Mouse (Mus musculus): ENCODE results near the gene Arhgef7.

Gene Arhgef7

DNA sequence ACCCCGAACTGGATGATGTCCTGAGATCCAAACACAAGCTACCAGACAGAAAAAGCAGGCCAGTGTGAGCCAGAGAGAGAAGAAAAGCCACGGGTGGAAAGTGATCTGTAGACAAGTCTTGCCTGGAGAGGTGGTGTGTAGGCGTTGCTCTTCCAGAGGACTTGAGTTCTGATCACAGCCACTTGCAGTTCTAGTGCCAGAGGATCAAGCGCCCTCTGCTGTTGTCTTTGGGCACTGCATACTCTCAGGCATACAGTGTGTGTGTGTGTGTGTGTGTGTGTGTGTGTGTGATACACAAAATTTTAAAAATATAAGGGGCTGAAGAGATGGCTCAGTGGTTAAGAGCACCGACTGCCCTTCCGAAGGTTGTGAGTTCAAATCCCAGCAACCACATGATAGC lies 15.3 kb upstream of the Arhgef7 start:
- DNase-seq (ENCODE audit: low spot score in 2 of 2) = no peak

DNA sequence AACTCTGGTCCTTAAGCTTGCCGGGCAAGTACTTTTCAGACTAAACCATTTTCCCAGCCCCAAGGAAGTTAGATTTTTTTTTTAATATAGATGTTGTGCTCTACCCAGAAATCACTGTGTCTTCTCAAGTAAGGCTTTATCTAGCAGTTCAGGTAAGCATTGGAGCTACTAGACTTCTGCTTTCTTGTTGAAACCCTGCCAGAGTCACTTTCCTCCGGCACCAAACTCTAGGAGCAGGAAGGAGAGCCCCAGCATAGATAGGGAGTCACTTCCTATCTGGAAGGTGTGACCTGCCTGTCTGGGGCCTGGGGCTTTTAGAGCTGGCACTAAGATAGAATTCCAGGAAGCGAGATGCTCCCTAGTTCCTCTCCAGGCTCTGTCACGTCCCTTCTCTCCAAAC lies 10.3 kb upstream of the Arhgef7 start:
- DNase-seq (ENCODE audit: low spot score in 2 of 2) = no peak

- DNase-seq (ENCODE audit: low spot score in 2 of 2) = no peak
Measured at GRCm38 (mm10) chr8:11727273-11727650, 259 bp upstream of the Arhgef7 start.

- DNase-seq (ENCODE audit: low spot score in 2 of 2) = peak; percentile 16 to 36
Measured at GRCm38 (mm10) chr8:11728482-11729295, 1.2 kb downstream of the Arhgef7 start.

GRCm38 (mm10) chr8:11730271-11730940 lies 2.9 kb downstream of the Arhgef7 start:
- no peak for DNase-seq (ENCODE audit: low spot score in 2 of 2)

GRCm38 (mm10) chr8:11735672-11736235 lies 8.2 kb downstream of the Arhgef7 start:
- DNase-seq (ENCODE audit: low spot score in 2 of 2) = no peak

DNA sequence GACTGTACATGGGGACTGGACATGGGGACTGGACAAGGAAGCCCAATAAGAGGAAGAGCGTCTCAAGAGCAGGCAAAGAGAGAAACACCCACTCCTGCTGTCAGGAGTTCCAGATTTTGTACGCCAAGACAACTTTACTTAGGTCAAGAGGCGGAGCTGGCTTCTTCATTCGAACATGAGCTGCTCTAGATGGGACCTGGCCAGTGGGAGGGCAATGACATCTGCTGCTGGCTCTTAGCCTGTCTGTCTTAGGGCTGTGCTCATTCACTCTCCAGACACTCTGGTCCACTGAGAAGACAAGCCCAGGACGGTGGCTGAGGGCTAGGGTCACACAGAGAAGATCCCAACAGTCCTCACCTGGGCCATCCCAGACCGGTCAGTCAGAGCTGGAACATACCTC lies 9.6 kb downstream of the Arhgef7 start:
- no peak for DNase-seq (ENCODE audit: low spot score in 2 of 2)

GRCm38 (mm10) chr8:11739082-11739481 lies 11.6 kb downstream of the Arhgef7 start:
- no peak for DNase-seq (ENCODE audit: low spot score in 2 of 2)

- no peak for DNase-seq (ENCODE audit: low spot score in 2 of 2)
Measured at GRCm38 (mm10) chr8:11740857-11741256, 13.3 kb downstream of the Arhgef7 start.

- DNase-seq (ENCODE audit: low spot score in 2 of 2) = no peak
Measured at GRCm38 (mm10) chr8:11743580-11743979, 16.1 kb downstream of the Arhgef7 start.

DNA sequence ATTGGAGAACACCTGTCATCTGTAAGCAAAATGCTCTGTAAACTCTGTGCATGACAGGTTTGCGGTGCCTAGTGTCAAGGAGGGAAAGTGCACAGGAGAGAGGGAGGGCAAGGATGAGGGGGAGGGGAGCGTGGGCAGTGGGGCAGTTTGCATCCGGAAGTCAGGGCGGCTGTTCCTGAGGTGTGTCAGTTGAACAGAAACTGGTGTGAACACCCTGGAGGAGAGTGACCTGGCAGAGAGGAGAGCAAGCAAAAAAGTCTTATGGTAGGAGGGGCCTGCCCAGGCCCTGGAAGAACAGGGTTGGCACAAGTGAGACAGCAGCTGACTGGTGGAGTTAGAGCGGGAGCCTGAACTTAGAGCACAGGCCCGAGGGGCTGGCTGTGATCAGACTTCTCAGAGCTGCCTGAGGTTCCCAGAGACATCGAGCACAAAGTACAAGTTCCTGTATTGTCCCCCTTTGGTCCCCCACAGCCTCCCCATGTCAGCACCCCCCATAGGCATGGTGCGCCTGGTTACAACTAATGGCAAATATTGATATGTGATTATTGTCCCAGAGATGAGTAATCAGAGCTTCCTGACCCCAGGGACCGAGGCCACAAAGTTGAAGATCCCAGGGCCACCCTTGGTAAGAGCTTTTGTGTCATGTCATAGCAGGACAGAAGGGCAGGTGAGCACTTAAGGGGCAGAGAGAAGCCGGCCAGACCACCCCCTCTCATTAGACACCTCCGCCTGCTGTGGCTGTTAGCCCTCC lies 19.5 kb downstream of the Arhgef7 start:
- no peak for DNase-seq (ENCODE audit: low spot score in 2 of 2)

DNA sequence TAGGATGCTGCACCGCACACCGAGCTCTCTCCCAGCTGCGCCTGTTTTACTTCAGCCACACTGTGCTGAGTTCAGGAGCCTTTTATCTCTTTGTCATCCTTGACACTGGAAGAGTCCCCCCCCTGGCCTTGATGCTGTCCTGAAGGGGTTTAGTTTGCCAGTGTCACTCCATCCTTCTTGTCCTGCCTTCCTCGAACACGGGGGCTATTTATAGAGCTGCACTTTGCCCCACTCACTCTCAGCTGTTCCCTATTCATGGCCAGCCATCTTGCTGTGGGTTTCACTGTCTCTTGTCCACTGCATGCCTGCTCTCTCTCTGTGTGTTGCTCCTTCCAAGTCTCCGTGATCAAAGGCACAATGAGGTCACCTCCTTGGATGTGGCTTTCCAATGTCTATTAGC lies 22.0 kb downstream of the Arhgef7 start:
- no peak for DNase-seq (ENCODE audit: low spot score in 2 of 2)

- no peak for DNase-seq (ENCODE audit: low spot score in 2 of 2)
Measured at GRCm38 (mm10) chr8:11752338-11752737, 24.8 kb downstream of the Arhgef7 start.

- DNase-seq (ENCODE audit: low spot score in 2 of 2) = no peak
Measured at GRCm38 (mm10) chr8:11753155-11753941, 25.8 kb downstream of the Arhgef7 start.

- no peak for DNase-seq (ENCODE audit: low spot score in 2 of 2)
Measured at GRCm38 (mm10) chr8:11754723-11755122, 27.2 kb downstream of the Arhgef7 start.

GRCm38 (mm10) chr8:11755873-11756272 lies 28.4 kb downstream of the Arhgef7 start:
- DNase-seq (ENCODE audit: low spot score in 2 of 2) = no peak

GRCm38 (mm10) chr8:11757568-11758481 lies 30.3 kb downstream of the Arhgef7 start:
- peak; percentile 80 to 84 for DNase-seq (ENCODE audit: low spot score in 2 of 2)

- no peak for DNase-seq (ENCODE audit: low spot score in 2 of 2)
Measured at GRCm38 (mm10) chr8:11758482-11759281, 31.2 kb downstream of the Arhgef7 start.

DNA sequence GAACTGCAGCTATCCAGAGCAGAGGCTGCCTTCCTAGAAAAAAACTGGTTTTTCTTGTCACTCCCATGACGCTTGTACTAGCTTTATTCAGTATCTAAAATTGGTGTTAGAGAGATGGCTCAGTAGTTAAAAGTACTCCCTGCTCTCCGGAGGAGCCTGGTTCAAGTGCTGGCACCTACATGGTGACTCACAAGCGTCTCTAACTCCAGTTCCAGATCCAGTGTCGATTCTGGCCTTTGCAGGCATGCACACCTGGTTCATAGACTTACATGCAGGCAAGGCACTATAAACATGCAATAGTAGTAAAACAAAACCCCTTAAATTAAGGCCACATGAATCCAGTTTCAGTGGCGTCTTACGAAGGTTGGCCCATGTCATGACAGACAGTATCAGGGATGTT lies 34.0 kb downstream of the Arhgef7 start:
- no peak for DNase-seq (ENCODE audit: low spot score in 2 of 2)
